Mouse (Mus musculus) CD4-positive, CD25-positive, alpha-beta regulatory T cell, adult 2 months (primary cell): ENCODE data around the gene Akap14.

Experiments used
- DNase-seq: peaks from one replicate; pipeline ENCODE4 v3.0.0-alpha.2; 2012; ENCODE audit warnings: low read depth, low spot score

The Akap14 gene

GRCm38 (mm10) chrX:37103826-37104225 is 64.8 kb downstream of the Akap14 start:
- peak; percentile 27 for DNase-seq
